8 mouse cellular contexts compared by ENCODE assay signal in genomic region chr11:53469968-53470695, GRCm38 (mm10). TPM values are rescaled to one million over a fixed set of nuclear protein-coding genes. Genes with fewer than 3 reads are reported as not detected.
DNase-seq lines count a peak whose midpoint lies in the region; ATAC-seq lines count a peak whose summit lies in the region.

Gene Gm9837, minus strand, starts transcription at chr11:53470479.

- peak; percentile 77 for ATAC-seq in intestine, embryonic 14.5 days (replicated peaks; ENCODE audit: low FRiP score, low TSS enrichment, low read depth)

- H3K9ac ChIP-seq in intestine, embryonic 14.5 days (ENCODE audit: low read length), result no peak within 1 kb of the TSS

- peaks cover 40% of the 10 kb centered on the region for H3K27me3 ChIP-seq in intestine, embryonic 14.5 days (replicated peaks; ENCODE audit: control insufficient read depth, insufficient read depth, low read length)

- no peaks in the 10 kb centered on the region for H3K36me3 ChIP-seq in intestine, embryonic 14.5 days (ENCODE audit: control insufficient read depth, insufficient read depth, low read length)

- 3% methylated on average over 29 of the region's 29 CpGs for WGBS in intestine, embryonic 14.5 days

- no peaks in the 10 kb centered on the region for H3K9me3 ChIP-seq in intestine, embryonic 14.5 days (ENCODE audit: control insufficient read depth, low read length)

- peak within 1 kb of the TSS; percentile 44 for H3K4me2 ChIP-seq in intestine, embryonic 14.5 days (ENCODE audit: low read length)

- H3K4me1 ChIP-seq in intestine, embryonic 14.5 days (replicated peaks; ENCODE audit: control insufficient read depth, insufficient read depth, low read length), result peaks cover 4% of the 10 kb centered on the region; the same call in 1 of the 2 replicates

- no peak within 1 kb of the TSS for H3K27ac ChIP-seq in intestine, embryonic 14.5 days (ENCODE audit: low read depth)

- intact Hi-C loops in left cerebral cortex, postnatal 14 days (cut with DNase I), result loop anchor here (2.0 to 5.0 kb wide), 4 partner anchors 38 to 267 kb away; partner anchors contain the start of genes Gdf9 and Uqcrq

- peak; percentile 91 to 92 for DNase-seq in adrenal gland, adult 18-20 months (ENCODE audit: low spot score in 2 of 2)
- DNase-seq in embryo, embryonic 10.5 days (ENCODE audit: low spot score), result peak; percentile 97
- DNase-seq in gastrocnemius, postnatal 25 days, result peak; percentile 75
- peak; percentile 93 for DNase-seq in intestine, embryonic 14.5 days (ENCODE audit: low spot score)
- peak; percentile 96 to 97 for DNase-seq in left cerebral cortex, postnatal 14 days (ENCODE audit: low spot score in 2 of 2)
- peak; percentile 93 for DNase-seq in mesoderm, embryonic 11.5 days (ENCODE audit: low read depth, low spot score)
- peak; percentile 89 for DNase-seq in right cerebral cortex, postnatal 25 days
- peak; percentile 80 to 89 for DNase-seq in urinary bladder, postnatal 36 days (ENCODE audit: low spot score in 2 of 2)

- 0 out of 2 replicates have a peak within 1 kb of the TSS, but pooled peaks have one; percentile 10 for H3K4me3 ChIP-seq in intestine, embryonic 14.5 days (ENCODE audit: low read depth, low read length)

RNA-seq across cellular contexts. Expression of gene Gm9837, which starts in this region (rescaled TPM):
- total RNA-seq in adrenal gland, adult 18-20 months (2021), result not detected
- total RNA-seq in gastrocnemius, postnatal 25 days (2021), result not detected
- not detected in 2 replicates for polyA plus RNA-seq in intestine, embryonic 14.5 days (2014; fragmentation: Nextera tagmentation; extraction: Ambion mirVana)
- under 1 TPM in 1 of 2 experiments, not detected in 1; 0.51 TPM for total RNA-seq in left cerebral cortex, postnatal 14 days (2021)

Comparison
In these comparisons a context has a peak if more than half of its experiments do, and no peak if none do; other contexts are left out.
1. Peak in DNase-seq in adrenal gland, adult 18-20 months; RNA of the gene not detected or under 1 TPM.
2. Peak in DNase-seq in gastrocnemius, postnatal 25 days; RNA of the gene not detected or under 1 TPM.
3. Peak in DNase-seq, ATAC-seq, H3K4me3 ChIP-seq and H3K4me2 ChIP-seq in intestine, embryonic 14.5 days; RNA of the gene not detected or under 1 TPM.
4. Peak in DNase-seq in left cerebral cortex, postnatal 14 days; RNA of the gene not detected or under 1 TPM.